Mouse (Mus musculus): ENCODE data around the gene Cnr2. TPM values are rescaled to one million over a fixed set of nuclear protein-coding genes. Genes with fewer than 3 reads are reported as not detected.

Gene Cnr2
- polyA plus RNA-seq, 1 experiment from 2014 or later = 0.17 TPM

- no peak for DNase-seq (ENCODE audit: low spot score)
- H3K4me1 ChIP-seq (replicated peaks; ENCODE audit: control insufficient read depth, insufficient read depth, low read length) = peaks cover 12% of the 10 kb centered on the region
- H3K4me2 ChIP-seq (replicated peaks) = no peak overlapping the region
- ATAC-seq (ENCODE audit: low FRiP score) = no peak
- H3K9me3 ChIP-seq (ENCODE audit: control insufficient read depth, low read length) = no peaks in the 10 kb centered on the region
- H3K36me3 ChIP-seq (replicated peaks; ENCODE audit: control insufficient read depth, insufficient read depth) = peaks cover 18% of the 10 kb centered on the region
- WGBS = 97% methylated on average over 8 of the region's 8 CpGs
- H3K27ac ChIP-seq = no peak overlapping the region
- no peak overlapping the region for H3K9ac ChIP-seq
- no peak overlapping the region for H3K4me3 ChIP-seq (replicated peaks; ENCODE audit: low read length)
- H3K27me3 ChIP-seq (ENCODE audit: control insufficient read depth, insufficient read depth, low read length) = no peaks in the 10 kb centered on the region
Measured at GRCm38 (mm10) chr4:135948142-135948541, 52.9 kb downstream of the Cnr2 start.

GRCm38 (mm10) chr4:135949475-135949874 is 54.3 kb downstream of the Cnr2 start:
- WGBS = 83% methylated on average over 10 of the region's 10 CpGs
- no peak overlapping the region for H3K4me3 ChIP-seq (replicated peaks; ENCODE audit: low read length)
- H3K4me1 ChIP-seq (replicated peaks; ENCODE audit: control insufficient read depth, insufficient read depth, low read length) = peaks cover 12% of the 10 kb centered on the region
- no peaks in the 10 kb centered on the region for H3K9me3 ChIP-seq (ENCODE audit: control insufficient read depth, low read length)
- no peak for DNase-seq (ENCODE audit: low spot score)
- no peak overlapping the region for H3K9ac ChIP-seq
- no peak overlapping the region for H3K27ac ChIP-seq
- no peaks in the 10 kb centered on the region for H3K27me3 ChIP-seq (ENCODE audit: control insufficient read depth, insufficient read depth, low read length)
- peaks cover 22% of the 10 kb centered on the region for H3K36me3 ChIP-seq (replicated peaks; ENCODE audit: control insufficient read depth, insufficient read depth)
- ATAC-seq (ENCODE audit: low FRiP score) = no peak
- no peak overlapping the region for H3K4me2 ChIP-seq (replicated peaks)

GRCm38 (mm10) chr4:135949911-135950310 is 54.7 kb downstream of the Cnr2 start:
- Histone ChIP-seq H3K36me3 (replicated peaks; ENCODE audit: control insufficient read depth, insufficient read depth) (peaks cover 26% of the 10 kb centered on the region), H3K27me3 (ENCODE audit: control insufficient read depth, insufficient read depth, low read length) (no peaks in the 10 kb centered on the region), H3K4me3 (replicated peaks; ENCODE audit: low read length) (no peak overlapping the region), H3K27ac (no peak overlapping the region), H3K9ac (no peak overlapping the region), H3K4me1 (replicated peaks; ENCODE audit: control insufficient read depth, insufficient read depth, low read length) (peaks cover 12% of the 10 kb centered on the region), H3K9me3 (ENCODE audit: control insufficient read depth, low read length) (no peaks in the 10 kb centered on the region), H3K4me2 (replicated peaks) (no peak overlapping the region)
- 68% methylated on average over 6 of the region's 6 CpGs for WGBS
- DNase-seq (ENCODE audit: low spot score) (no peak), ATAC-seq (ENCODE audit: low FRiP score) (no peak)

- H3K4me1 ChIP-seq (replicated peaks; ENCODE audit: control insufficient read depth, insufficient read depth, low read length) = peaks cover 12% of the 10 kb centered on the region
- no peaks in the 10 kb centered on the region for H3K9me3 ChIP-seq (ENCODE audit: control insufficient read depth, low read length)
- H3K4me3 ChIP-seq (replicated peaks; ENCODE audit: low read length) = no peak overlapping the region
- H3K9ac ChIP-seq = no peak overlapping the region
- WGBS = 89% methylated on average over 6 of the region's 6 CpGs
- DNase-seq (ENCODE audit: low spot score) (no peak), ATAC-seq (ENCODE audit: low FRiP score) (no peak)
- H3K27me3 ChIP-seq (ENCODE audit: control insufficient read depth, insufficient read depth, low read length) = no peaks in the 10 kb centered on the region
- no peak overlapping the region for H3K4me2 ChIP-seq (replicated peaks)
- H3K36me3 ChIP-seq (replicated peaks; ENCODE audit: control insufficient read depth, insufficient read depth) = peaks cover 31% of the 10 kb centered on the region
- H3K27ac ChIP-seq = no peak overlapping the region
Measured at GRCm38 (mm10) chr4:135950365-135950764, 55.2 kb downstream of the Cnr2 start.

GRCm38 (mm10) chr4:135951505-135951904 is 56.3 kb downstream of the Cnr2 start:
- Histone ChIP-seq H3K4me1 (replicated peaks; ENCODE audit: control insufficient read depth, insufficient read depth, low read length) (0 out of 2 replicates have a peak, but pooled peaks cover 7% of the 10 kb centered on the region), H3K9ac (no peak overlapping the region), H3K36me3 (replicated peaks; ENCODE audit: control insufficient read depth, insufficient read depth) (peaks cover 39% of the 10 kb centered on the region), H3K4me3 (replicated peaks; ENCODE audit: low read length) (no peak overlapping the region), H3K27me3 (ENCODE audit: control insufficient read depth, insufficient read depth, low read length) (no peaks in the 10 kb centered on the region), H3K27ac (no peak overlapping the region), H3K4me2 (replicated peaks) (no peak overlapping the region), H3K9me3 (ENCODE audit: control insufficient read depth, low read length) (no peaks in the 10 kb centered on the region)
- WGBS = 89% methylated on average over 3 of the region's 3 CpGs
- DNase-seq (ENCODE audit: low spot score) = no peak
- no peak for ATAC-seq (ENCODE audit: low FRiP score)

- H3K4me1 ChIP-seq (replicated peaks; ENCODE audit: control insufficient read depth, insufficient read depth, low read length) = 0 out of 2 replicates have a peak, but pooled peaks cover 3% of the 10 kb centered on the region
- no peak overlapping the region for H3K27ac ChIP-seq
- H3K27me3 ChIP-seq (ENCODE audit: control insufficient read depth, insufficient read depth, low read length) = no peaks in the 10 kb centered on the region
- no peak for DNase-seq (ENCODE audit: low spot score)
- no peak overlapping the region for H3K9ac ChIP-seq
- ATAC-seq (ENCODE audit: low FRiP score) = no peak
- no peak overlapping the region for H3K4me2 ChIP-seq (replicated peaks)
- H3K9me3 ChIP-seq (ENCODE audit: control insufficient read depth, low read length) = no peaks in the 10 kb centered on the region
- H3K36me3 ChIP-seq (replicated peaks; ENCODE audit: control insufficient read depth, insufficient read depth) = peaks cover 52% of the 10 kb centered on the region
- WGBS = 94% methylated on average over 3 of the region's 3 CpGs
- H3K4me3 ChIP-seq (replicated peaks; ENCODE audit: low read length) = no peak overlapping the region
Measured at GRCm38 (mm10) chr4:135953179-135953578, 58.0 kb downstream of the Cnr2 start.

- Histone ChIP-seq H3K4me2 (replicated peaks) (no peak overlapping the region), H3K27ac (no peak overlapping the region), H3K36me3 (replicated peaks; ENCODE audit: control insufficient read depth, insufficient read depth) (peaks cover 62% of the 10 kb centered on the region), H3K4me3 (replicated peaks; ENCODE audit: low read length) (no peak overlapping the region), H3K9me3 (ENCODE audit: control insufficient read depth, low read length) (no peaks in the 10 kb centered on the region), H3K4me1 (replicated peaks; ENCODE audit: control insufficient read depth, insufficient read depth, low read length) (no peaks in the 10 kb centered on the region), H3K27me3 (ENCODE audit: control insufficient read depth, insufficient read depth, low read length) (no peaks in the 10 kb centered on the region), H3K9ac (no peak overlapping the region)
- ATAC-seq (ENCODE audit: low FRiP score) (no peak), DNase-seq (ENCODE audit: low spot score) (peak; percentile 87)
- 7% methylated on average over 2 of the region's 2 CpGs for WGBS
Measured at GRCm38 (mm10) chr4:135954241-135954640, 59.0 kb downstream of the Cnr2 start.

- ATAC-seq (ENCODE audit: low FRiP score) (no peak), DNase-seq (ENCODE audit: low spot score) (no peak)
- Histone ChIP-seq H3K4me3 (replicated peaks; ENCODE audit: low read length) (no peak overlapping the region), H3K9me3 (ENCODE audit: control insufficient read depth, low read length) (no peaks in the 10 kb centered on the region), H3K36me3 (replicated peaks; ENCODE audit: control insufficient read depth, insufficient read depth) (peaks cover 70% of the 10 kb centered on the region), H3K4me1 (replicated peaks; ENCODE audit: control insufficient read depth, insufficient read depth, low read length) (no peaks in the 10 kb centered on the region), H3K4me2 (replicated peaks) (no peak overlapping the region), H3K27ac (no peak overlapping the region), H3K9ac (no peak overlapping the region), H3K27me3 (ENCODE audit: control insufficient read depth, insufficient read depth, low read length) (no peaks in the 10 kb centered on the region)
- 86% methylated on average over 9 of the region's 9 CpGs for WGBS
Measured at GRCm38 (mm10) chr4:135955886-135956285, 60.7 kb downstream of the Cnr2 start.

GRCm38 (mm10) chr4:135958354-135958753 is 63.2 kb downstream of the Cnr2 start:
- no peak overlapping the region for H3K4me2 ChIP-seq (replicated peaks)
- peaks cover 6% of the 10 kb centered on the region; the same call in 1 of the 2 replicates for H3K4me1 ChIP-seq (replicated peaks; ENCODE audit: control insufficient read depth, insufficient read depth, low read length)
- WGBS = 57% methylated on average over 8 of the region's 8 CpGs
- no peak overlapping the region for H3K9ac ChIP-seq
- H3K27me3 ChIP-seq (ENCODE audit: control insufficient read depth, insufficient read depth, low read length) = no peaks in the 10 kb centered on the region
- H3K27ac ChIP-seq = no peak overlapping the region
- ATAC-seq (ENCODE audit: low FRiP score) = no peak
- peaks cover 53% of the 10 kb centered on the region for H3K36me3 ChIP-seq (replicated peaks; ENCODE audit: control insufficient read depth, insufficient read depth)
- H3K9me3 ChIP-seq (ENCODE audit: control insufficient read depth, low read length) = no peaks in the 10 kb centered on the region
- no peak for DNase-seq (ENCODE audit: low spot score)
- no peak overlapping the region for H3K4me3 ChIP-seq (replicated peaks; ENCODE audit: low read length)

GRCm38 (mm10) chr4:135960717-135961116 is 65.5 kb downstream of the Cnr2 start:
- Histone ChIP-seq H3K36me3 (replicated peaks; ENCODE audit: control insufficient read depth, insufficient read depth) (peaks cover 38% of the 10 kb centered on the region), H3K9me3 (ENCODE audit: control insufficient read depth, low read length) (no peaks in the 10 kb centered on the region), H3K27ac (no peak overlapping the region), H3K27me3 (ENCODE audit: control insufficient read depth, insufficient read depth, low read length) (no peaks in the 10 kb centered on the region), H3K4me2 (replicated peaks) (no peak overlapping the region), H3K4me1 (replicated peaks; ENCODE audit: control insufficient read depth, insufficient read depth, low read length) (peaks cover 17% of the 10 kb centered on the region), H3K4me3 (replicated peaks; ENCODE audit: low read length) (no peak overlapping the region), H3K9ac (no peak overlapping the region)
- ATAC-seq (ENCODE audit: low FRiP score) = no peak
- DNase-seq (ENCODE audit: low spot score) = peak; percentile 78
- 27% methylated on average over 5 of the region's 5 CpGs for WGBS
